Mouse (Mus musculus) Patski (cell line): ENCODE measurements at regions not wholly inside any gene's neighbourhood (a gene's known extent, or its start where the extent isn't known, plus 50 kb on each side); places are given as distances from the start of the nearest gene placed in this dataset.

ENCODE experiments used
- ATAC-seq: fragments of 100-300 bp; one replicate; pipeline ENCODE4 v1.8.0; 2021
- CTCF ChIA-PET: fragments of 350-600 bp; sonication (Branson Sonifier 250); formaldehyde crosslinking; loops from one replicate; lab custom pipeline; 2022; ENCODE audit warnings: inconsistent platforms; lab: Charles Lee
- POLR2A ChIA-PET: fragments of 350-600 bp; sonication (Branson Sonifier 250); formaldehyde crosslinking; loops from one replicate; lab custom pipeline; 2022; ENCODE audit warnings: antibody characterized with exemption, inconsistent platforms; lab: Charles Lee
- DNase-seq: peaks from one replicate; pipeline ENCODE4 v3.0.0-alpha.2; 2011; ENCODE audit warnings: low read depth, low spot score
- H3K27me3 ChIP-seq: fragments of 371-371 bp; one replicate; pipeline ENCODE4 v1.5.1; 2021
- CTCF ChIP-seq: fragments of 100-300 bp; IDR thresholded peaks from one replicate; pipeline ENCODE4 v1.5.1; 2021
- in situ Hi-C: fragments of 300-500 bp; cut with MboI; formaldehyde crosslinking; loops from 3 replicates; pipeline ENCODE4 v1.11.1; 2018; ENCODE audit warnings: low pct_unique_long_range_greater_than_20kb, mixed read lengths

GRCm38 (mm10) chr15:69165482-69165801, 2664.7 kb upstream of the Lrrc6 start:
- TF ChIP-seq CTCF: no peak
- ChIA-PET POLR2A (no interaction called here), CTCF (no interaction called here)
- in situ Hi-C loops: no loop called here
- ATAC-seq (no peak), DNase-seq (no peak)
- H3K27me3 ChIP-seq: no peaks in the 10 kb centered on the region

GRCm38 (mm10) chr15:69164581-69165481, 2664.1 kb upstream of the Lrrc6 start:
- DNase-seq (no peak), ATAC-seq (no peak)
- no peaks in the 10 kb centered on the region for H3K27me3 ChIP-seq
- in situ Hi-C loops: no loop called here
- ChIA-PET POLR2A (interaction anchor here (0.7 kb wide), 1 partner anchor 121 kb away, joined by 6 read pairs; no protein-coding TSS in a partner anchor), CTCF (no interaction called here)
- no peak for TF ChIP-seq CTCF

GRCm38 (mm10) chr15:69161036-69161435, 2660.3 kb upstream of the Lrrc6 start:
- no peak for ATAC-seq
- ChIA-PET CTCF (no interaction called here), POLR2A (no interaction called here)
- TF ChIP-seq CTCF: no peak
- no peaks in the 10 kb centered on the region for H3K27me3 ChIP-seq
- in situ Hi-C loops: no loop called here
- DNase-seq: no peak

GRCm38 (mm10) chr15:69158124-69158523, 2657.4 kb upstream of the Lrrc6 start:
- no peak for TF ChIP-seq CTCF
- ChIA-PET POLR2A (no interaction called here), CTCF (no interaction called here)
- no peaks in the 10 kb centered on the region for H3K27me3 ChIP-seq
- DNase-seq (no peak), ATAC-seq (no peak)
- in situ Hi-C loops: no loop called here
